Mouse (Mus musculus): ENCODE results near the gene Dlgap1. TPM values are rescaled to one million over a fixed set of nuclear protein-coding genes. Genes with fewer than 3 reads are reported as not detected.

Dlgap1 gene
- total RNA-seq, 2 experiments from 2014 or later, result 539 to 547 TPM

DNA sequence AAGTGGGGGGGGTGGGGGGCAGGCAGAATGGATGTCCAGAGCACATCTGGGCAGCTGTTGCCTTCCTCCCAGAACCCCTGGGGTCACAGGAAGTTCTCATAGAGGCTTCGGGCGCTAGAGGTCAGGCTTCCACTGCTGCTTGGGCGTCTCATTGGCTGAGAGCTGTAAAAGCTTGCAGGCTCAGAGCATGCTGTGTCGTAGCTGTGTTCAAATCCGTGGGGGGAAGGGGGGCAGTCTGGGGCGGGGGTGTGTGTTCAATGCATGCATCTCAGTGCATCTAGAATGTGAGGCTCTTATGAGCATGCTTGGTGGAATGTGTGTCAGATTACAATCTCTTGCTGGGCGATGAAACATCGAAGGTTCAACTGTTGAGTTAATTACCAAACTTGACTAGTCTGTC, 751.9 kb downstream of the Dlgap1 start:
- no peak overlapping the region for H3K4me3 ChIP-seq
- TF ChIP-seq CTCF (conservative IDR thresholded peaks at IDR 0.05), result peak; percentile 42
- DNase-seq (ENCODE audit: low spot score in 2 of 2), result no peak
- no peak overlapping the region for H3K27ac ChIP-seq

GRCm38 (mm10) chr17:70722146-70722545, 753.3 kb downstream of the Dlgap1 start:
- no peak for DNase-seq (ENCODE audit: low spot score in 2 of 2)
- H3K27ac ChIP-seq, result no peak overlapping the region
- no peak for TF ChIP-seq CTCF (conservative IDR thresholded peaks at IDR 0.05)
- H3K4me3 ChIP-seq, result no peak overlapping the region

DNA sequence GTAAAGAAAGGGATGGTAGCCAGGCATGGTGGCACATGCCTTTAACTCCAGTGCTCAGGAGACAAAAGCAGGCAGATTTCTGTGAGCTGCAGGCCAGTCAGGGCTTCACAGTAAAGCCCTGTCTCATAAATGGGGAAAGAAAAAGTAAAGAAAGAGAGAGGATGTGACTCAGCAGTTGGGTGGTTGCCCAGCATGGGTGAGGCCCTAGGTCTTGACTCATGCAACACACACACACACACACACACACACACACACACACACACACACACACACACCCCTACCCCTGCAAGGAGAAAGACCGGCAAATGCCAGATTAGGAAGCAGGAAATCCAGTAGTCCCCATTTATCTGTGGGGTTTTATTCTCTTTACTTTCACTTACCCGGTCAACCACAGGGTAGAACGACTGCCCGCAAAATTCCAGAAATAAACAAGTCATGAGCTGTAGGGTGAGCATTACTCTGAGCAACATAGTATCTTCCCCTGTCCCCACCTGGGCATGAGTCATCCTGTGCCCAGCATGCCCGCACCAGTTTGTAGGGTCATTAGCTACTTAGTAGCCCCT, 759.9 kb downstream of the Dlgap1 start:
- peak overlapping the region; percentile 49 for H3K27ac ChIP-seq

DNA sequence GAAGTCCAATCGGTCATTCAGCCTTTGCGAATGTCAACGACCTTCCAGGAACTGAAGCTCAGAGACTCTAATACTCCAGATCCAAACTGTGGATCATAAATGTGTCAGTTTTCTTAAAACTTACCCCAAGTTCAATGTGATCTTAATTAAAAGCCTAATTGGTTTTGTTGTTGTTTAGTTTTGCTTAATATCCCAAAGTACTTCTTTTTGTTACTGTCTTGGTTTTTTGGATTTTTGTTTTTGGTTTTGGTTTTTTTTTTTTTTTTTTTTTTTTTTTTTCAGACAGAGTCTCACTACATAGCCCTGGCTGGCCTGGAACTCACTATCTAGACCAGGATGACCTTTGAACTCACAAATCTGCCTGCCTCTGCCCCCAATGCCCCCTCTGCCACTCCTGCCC, 765.9 kb downstream of the Dlgap1 start:
- no peak overlapping the region for H3K4me3 ChIP-seq
- DNase-seq (ENCODE audit: low spot score in 2 of 2), result no peak
- no peak for TF ChIP-seq CTCF (conservative IDR thresholded peaks at IDR 0.05)

More for the DNA sequence above, 759.9 kb downstream of the Dlgap1 start:
- no peak for TF ChIP-seq CTCF (conservative IDR thresholded peaks at IDR 0.05)
- no peak overlapping the region for H3K4me3 ChIP-seq
- peak in 1 of 2 experiments; percentile 43 for DNase-seq (ENCODE audit: low spot score in 2 of 2)

DNA sequence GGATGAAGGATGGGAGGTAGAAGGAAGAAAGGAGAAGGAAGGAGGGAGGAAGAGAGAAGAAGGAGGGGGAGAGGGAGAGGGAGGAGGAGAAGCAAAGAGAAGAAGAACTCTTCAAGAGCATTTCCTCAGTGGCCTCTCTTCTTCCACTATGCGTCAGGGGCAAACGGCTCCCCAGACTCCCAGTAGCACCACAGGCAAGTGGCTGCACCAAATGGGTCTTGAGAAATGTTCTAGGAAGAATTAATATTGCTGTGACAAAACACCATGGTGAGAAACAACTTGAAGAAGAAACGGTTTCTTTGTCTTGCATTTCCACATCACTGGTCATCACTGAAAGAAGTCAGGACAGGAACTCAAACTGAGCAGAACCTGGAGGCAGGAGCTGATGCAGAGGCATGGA, 766.5 kb downstream of the Dlgap1 start:
- no peak for DNase-seq (ENCODE audit: low spot score in 2 of 2)
- no peak for TF ChIP-seq CTCF (conservative IDR thresholded peaks at IDR 0.05)
- no peak overlapping the region for H3K27ac ChIP-seq
- H3K4me3 ChIP-seq, result no peak overlapping the region

More for the DNA sequence above, 765.9 kb downstream of the Dlgap1 start:
- no peak overlapping the region for H3K27ac ChIP-seq

DNA sequence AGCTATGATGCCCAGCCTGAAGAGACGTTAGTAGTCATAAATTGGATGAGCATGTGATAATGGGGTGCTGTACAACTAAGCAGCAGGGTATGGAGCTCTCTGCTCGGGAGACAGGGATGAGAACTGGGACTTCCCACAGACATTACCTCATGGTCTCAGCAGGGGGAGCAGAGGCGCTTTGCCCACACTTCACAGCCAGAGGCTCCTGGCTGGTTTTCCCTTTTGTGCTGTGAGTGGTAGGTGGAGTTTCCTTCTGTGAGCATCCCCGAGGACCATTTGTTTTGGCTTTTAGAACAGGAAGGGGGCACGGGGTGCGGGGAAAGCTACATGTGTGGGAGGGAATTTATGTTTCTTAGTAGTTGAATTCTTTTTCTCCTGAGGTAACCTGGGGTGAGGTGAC, 768.6 kb downstream of the Dlgap1 start:
- peak; percentile 74 for TF ChIP-seq CTCF (conservative IDR thresholded peaks at IDR 0.05)
- Histone ChIP-seq H3K4me3 (peak overlapping the region; percentile 2; the same call in 1 of the 2 replicates), H3K27ac (peak overlapping the region; percentile 74)
- DNase-seq (ENCODE audit: low spot score in 2 of 2), result peak; percentile 61 to 63

- peak; percentile 85 for TF ChIP-seq CTCF (conservative IDR thresholded peaks at IDR 0.05)
- Histone ChIP-seq H3K4me3 (peak overlapping the region; percentile 2; the same call in 1 of the 2 replicates), H3K27ac (peak overlapping the region; percentile 74)
- DNase-seq (ENCODE audit: low spot score in 2 of 2), result peak; percentile 69 to 78
Observed at GRCm38 (mm10) chr17:70738168-70738854, 769.4 kb downstream of the Dlgap1 start.

GRCm38 (mm10) chr17:70739346-70739745, 770.5 kb downstream of the Dlgap1 start:
- no peak for TF ChIP-seq CTCF (conservative IDR thresholded peaks at IDR 0.05)
- Histone ChIP-seq H3K27ac (no peak overlapping the region), H3K4me3 (no peak overlapping the region)
- no peak for DNase-seq (ENCODE audit: low spot score in 2 of 2)

DNA sequence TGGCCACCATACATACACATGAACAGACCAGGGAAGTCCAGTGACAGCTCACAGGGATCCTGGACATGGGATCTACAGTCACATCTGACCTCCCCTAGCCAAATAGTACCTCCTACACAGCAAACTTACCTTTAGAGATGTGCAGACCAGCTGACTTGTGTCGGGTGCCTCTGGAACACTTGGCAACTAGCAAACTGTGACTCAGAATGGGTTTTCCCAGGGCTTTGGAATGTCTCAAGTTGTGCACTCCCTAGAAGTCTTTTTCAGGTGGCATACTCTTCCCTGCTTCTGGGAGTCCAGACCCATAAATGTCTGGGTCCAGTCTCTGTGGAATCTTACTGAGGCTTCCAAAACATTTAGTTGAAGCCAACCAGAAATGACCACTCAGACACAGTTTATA, 772.8 kb downstream of the Dlgap1 start:
- DNase-seq (ENCODE audit: low spot score in 2 of 2), result no peak
- TF ChIP-seq CTCF (conservative IDR thresholded peaks at IDR 0.05), result no peak
- Histone ChIP-seq H3K4me3 (no peak overlapping the region), H3K27ac (no peak overlapping the region)

DNA sequence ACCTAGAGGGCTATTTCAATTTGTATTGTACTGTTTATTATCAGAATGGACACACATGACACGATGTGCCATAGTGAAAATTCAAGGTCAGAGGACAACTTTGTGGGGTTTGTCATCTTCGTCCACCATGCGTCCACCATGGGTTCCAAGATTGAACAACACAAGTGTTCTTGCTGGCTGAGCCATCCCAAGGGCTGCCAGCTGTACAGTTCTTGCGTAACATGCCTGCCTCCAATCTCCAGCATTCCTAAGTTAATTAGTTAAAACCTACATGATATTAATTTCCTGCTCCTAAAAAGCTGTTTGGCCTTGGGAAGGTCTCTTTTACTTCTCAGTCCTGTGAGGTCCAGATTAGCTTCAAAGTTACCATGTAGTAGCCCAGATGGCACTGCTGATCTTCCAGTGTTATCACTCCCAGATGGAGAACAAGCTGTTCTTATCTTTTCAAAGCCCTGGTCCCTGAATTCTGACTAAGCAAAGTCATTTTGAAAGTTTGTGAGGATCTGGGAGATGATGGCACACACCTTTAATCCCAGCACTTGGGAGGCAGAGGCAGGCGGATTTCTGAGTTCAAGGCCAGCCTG, 775.8 kb downstream of the Dlgap1 start:
- no peak for DNase-seq (ENCODE audit: low spot score in 2 of 2)
- peak overlapping the region; percentile 46; the same call in 1 of the 2 replicates for H3K27ac ChIP-seq
- TF ChIP-seq CTCF (conservative IDR thresholded peaks at IDR 0.05), result no peak
- H3K4me3 ChIP-seq, result no peak overlapping the region

DNA sequence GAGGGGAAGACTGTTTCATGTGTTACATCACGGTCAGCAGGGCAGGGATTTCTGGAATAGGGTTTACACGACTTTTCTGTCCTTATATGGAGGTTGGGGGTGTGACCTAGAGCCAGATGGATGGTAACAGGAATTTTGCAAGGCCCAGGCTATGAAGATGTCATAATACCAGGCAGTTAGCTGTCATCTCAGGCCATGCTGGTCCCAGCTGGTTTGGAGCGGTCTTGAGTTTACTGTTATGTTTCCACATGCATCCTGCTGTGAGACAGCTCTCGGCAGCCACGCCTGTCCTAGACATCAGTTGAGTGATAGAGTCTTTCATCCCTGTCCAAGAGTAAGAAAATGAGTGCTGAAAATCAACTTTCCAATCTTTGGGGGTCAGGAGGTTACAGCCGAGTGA, 776.5 kb downstream of the Dlgap1 start:
- DNase-seq (ENCODE audit: low spot score in 2 of 2), result no peak
- Histone ChIP-seq H3K27ac (peak overlapping the region; percentile 43; the same call in 1 of the 2 replicates), H3K4me3 (no peak overlapping the region)
- no peak for TF ChIP-seq CTCF (conservative IDR thresholded peaks at IDR 0.05)

- peak; percentile 36; the same call in 1 of the 2 replicates for TF ChIP-seq CTCF (conservative IDR thresholded peaks at IDR 0.05)
- no peak for DNase-seq (ENCODE audit: low spot score in 2 of 2)
- no peak overlapping the region for H3K4me3 ChIP-seq
- H3K27ac ChIP-seq, result peak overlapping the region; percentile 43; the same call in 1 of the 2 replicates
Observed at GRCm38 (mm10) chr17:70746379-70747079, 777.7 kb downstream of the Dlgap1 start.
